Mouse (Mus musculus) erythroblast, embryonic 14.5 days (primary cell): ENCODE data around the gene Cyb561d1.

Source experiments
- GATA1 ChIP-seq: IDR thresholded peaks from 2 replicates; pipeline ENCODE4 v1.6.1; 2012; ENCODE audit warnings: low read length, inconsistent platforms, mixed read lengths
- TAL1 ChIP-seq: IDR thresholded peaks from 3 replicates; pipeline ENCODE4 v1.6.1; 2012; ENCODE audit warnings: low read length, inconsistent platforms, mixed read lengths

GRCm38 (mm10) chr3:108246857-108247256 lies 45.8 kb upstream of the Cyb561d1 start:
- no peak for TF ChIP-seq TAL1
- TF ChIP-seq GATA1: no peak
